Mouse (Mus musculus): ENCODE results near the gene Trim54. TPM values are rescaled to one million over a fixed set of nuclear protein-coding genes. Genes with fewer than 3 reads are reported as not detected.

The Trim54 gene
- polyA plus RNA-seq (2014; fragmentation: Illumina TruSeq; extraction: RNeasy Lipid Tissue Mini Kit (QIAGEN cat#74804); ENCODE audit: low read depth, low replicate concordance) = not detected

GRCm38 (mm10) chr5:31116354-31116753 is at the start of gene Trim54:
TSS of gene Trim54 (plus strand) at chr5:31116712.

GRCm38 (mm10) chr5:31105814-31106335 is 10.6 kb upstream of the Trim54 start, which contains the start of gene Dnajc5g:
TSS of gene Dnajc5g (plus strand) at chr5:31106285.

GRCm38 (mm10) chr5:31108000-31108490 is 8.5 kb upstream of the Trim54 start, which contains the start of gene Slc30a3:
TSS of gene Slc30a3 (minus strand) at chr5:31108237.

DNA sequence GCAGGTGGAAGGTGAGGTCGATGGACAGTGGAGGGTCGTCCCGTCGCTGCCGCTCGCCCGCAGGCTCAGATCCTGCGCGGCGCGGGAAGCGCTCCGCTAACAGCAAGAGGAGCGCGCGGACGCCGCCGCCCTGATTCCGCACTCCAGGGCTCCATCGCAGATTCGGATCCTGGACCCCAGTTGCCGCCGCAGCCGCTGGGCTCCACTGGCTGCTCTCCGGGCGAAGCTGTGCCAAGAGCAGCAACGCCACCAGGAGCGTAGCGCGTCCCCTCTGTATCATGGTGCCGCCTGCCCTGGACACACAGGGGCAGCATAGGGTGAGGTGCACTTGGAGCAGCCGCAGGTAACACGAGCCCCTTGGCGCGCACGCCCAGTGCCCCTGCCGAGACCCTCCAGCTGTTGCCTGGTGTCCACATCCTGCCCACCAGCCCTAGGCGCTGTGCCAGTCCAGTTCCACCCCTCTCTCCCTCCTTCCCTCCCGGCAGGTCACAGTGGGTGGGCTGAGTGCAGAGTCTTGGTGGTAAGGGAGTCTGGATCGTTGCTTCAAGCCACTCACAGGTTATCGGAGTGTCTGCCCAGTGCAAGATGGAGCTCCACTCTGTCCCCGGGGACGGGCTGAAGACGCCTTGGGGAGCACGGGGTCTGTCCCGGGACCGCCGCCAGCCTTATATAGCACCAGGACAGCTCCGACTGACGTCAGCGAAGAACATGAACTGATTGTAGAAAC is 21.9 kb downstream of the Trim54 start, which contains the start of gene Ucn:
Gene Ucn (minus strand): TSS at position 589 of the 727 bp plus-strand sequence.

GRCm38 (mm10) chr5:31154152-31154553 is 37.6 kb downstream of the Trim54 start, which contains the start of gene Mpv17:
TSS of gene Mpv17 (minus strand) at chr5:31154251.

DNA sequence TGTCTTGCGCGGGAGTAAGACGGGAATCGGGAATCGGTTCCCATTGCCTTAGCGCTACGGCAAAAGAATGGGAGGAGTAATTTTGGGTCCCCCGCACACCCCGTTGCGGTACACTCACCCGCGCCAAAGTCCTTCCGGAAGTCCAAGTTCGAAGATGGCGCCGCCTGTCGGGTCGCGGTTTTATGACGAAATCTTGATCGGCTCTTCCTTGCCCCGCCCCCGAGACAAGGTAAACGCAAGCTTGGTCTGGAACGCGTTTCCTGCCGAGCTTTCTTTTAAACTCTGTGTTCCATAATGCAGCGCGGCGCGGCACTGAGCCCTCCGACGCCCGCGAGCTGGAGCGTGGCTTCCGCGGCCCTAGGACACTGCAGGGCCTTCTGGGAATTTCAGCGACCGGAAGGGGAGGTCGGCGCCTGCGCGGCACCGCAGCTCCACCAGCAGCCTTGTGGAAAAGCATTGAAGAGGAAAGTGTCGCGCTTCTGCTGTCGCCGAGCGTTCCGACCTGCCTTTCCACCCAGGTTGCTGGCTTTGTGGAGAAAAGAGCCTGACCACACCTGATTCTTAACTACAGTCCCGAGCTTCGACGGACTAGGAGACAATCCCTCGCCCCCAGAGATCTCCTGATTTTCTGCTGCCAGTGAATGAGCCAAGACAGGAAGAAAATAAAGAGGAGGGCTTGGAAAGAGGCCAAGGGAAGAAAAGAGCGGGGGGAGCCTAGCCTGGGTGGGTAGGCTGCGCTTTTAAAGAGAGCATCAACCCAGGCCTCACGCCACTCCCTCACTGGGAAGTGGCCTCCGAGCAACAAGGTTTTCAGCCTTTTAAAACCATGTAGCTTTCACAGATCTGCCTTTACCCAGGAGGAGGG is 63.5 kb downstream of the Trim54 start, which contains the start of the genes Gm29609 and Gtf3c2:
Gene Gm29609 (minus strand): TSS at position 146 of the 865 bp plus-strand sequence.
Gene Gtf3c2 (minus strand): TSS at position 379 of the 865 bp plus-strand sequence.

Other genes starting within 250 kb of the Trim54 start
- 16.6 TPM for gene Tmem214, start 248.7 kb upstream of the Trim54 start, polyA plus RNA-seq (2014; fragmentation: Illumina TruSeq; extraction: RNeasy Lipid Tissue Mini Kit (QIAGEN cat#74804); ENCODE audit: low read depth, low replicate concordance)
- 4.6 TPM for gene Agbl5, start 228.0 kb upstream of the Trim54 start, polyA plus RNA-seq (2014; fragmentation: Illumina TruSeq; extraction: RNeasy Lipid Tissue Mini Kit (QIAGEN cat#74804); ENCODE audit: low read depth, low replicate concordance)
- 244 TPM for gene Ost4, start 208.9 kb upstream of the Trim54 start, polyA plus RNA-seq (2014; fragmentation: Illumina TruSeq; extraction: RNeasy Lipid Tissue Mini Kit (QIAGEN cat#74804); ENCODE audit: low read depth, low replicate concordance)
- gene Emilin1, start 203.3 kb upstream of the Trim54 start, polyA plus RNA-seq (2014; fragmentation: Illumina TruSeq; extraction: RNeasy Lipid Tissue Mini Kit (QIAGEN cat#74804); ENCODE audit: low read depth, low replicate concordance) = 0.22 TPM
- not detected for gene Khk, start 195.3 kb upstream of the Trim54 start, polyA plus RNA-seq (2014; fragmentation: Illumina TruSeq; extraction: RNeasy Lipid Tissue Mini Kit (QIAGEN cat#74804); ENCODE audit: low read depth, low replicate concordance)
- 7.3 TPM for gene Cgref1, start 171.1 kb upstream of the Trim54 start, polyA plus RNA-seq (2014; fragmentation: Illumina TruSeq; extraction: RNeasy Lipid Tissue Mini Kit (QIAGEN cat#74804); ENCODE audit: low read depth, low replicate concordance)
- gene Preb, start 156.4 kb upstream of the Trim54 start, polyA plus RNA-seq (2014; fragmentation: Illumina TruSeq; extraction: RNeasy Lipid Tissue Mini Kit (QIAGEN cat#74804); ENCODE audit: low read depth, low replicate concordance) = 28.8 TPM
- 1.1 TPM for gene Tcf23, start 148.1 kb upstream of the Trim54 start, polyA plus RNA-seq (2014; fragmentation: Illumina TruSeq; extraction: RNeasy Lipid Tissue Mini Kit (QIAGEN cat#74804); ENCODE audit: low read depth, low replicate concordance)
- gene Atraid, start 68.4 kb upstream of the Trim54 start, polyA plus RNA-seq (2014; fragmentation: Illumina TruSeq; extraction: RNeasy Lipid Tissue Mini Kit (QIAGEN cat#74804); ENCODE audit: low read depth, low replicate concordance) = 79.4 TPM
- 6.1 TPM for gene Slc5a6, start 67.8 kb upstream of the Trim54 start, polyA plus RNA-seq (2014; fragmentation: Illumina TruSeq; extraction: RNeasy Lipid Tissue Mini Kit (QIAGEN cat#74804); ENCODE audit: low read depth, low replicate concordance)
- gene Cad, start 61.9 kb upstream of the Trim54 start, polyA plus RNA-seq (2014; fragmentation: Illumina TruSeq; extraction: RNeasy Lipid Tissue Mini Kit (QIAGEN cat#74804); ENCODE audit: low read depth, low replicate concordance) = 0.85 TPM
- not detected for gene Dnajc5g, start 10.4 kb upstream of the Trim54 start, polyA plus RNA-seq (2014; fragmentation: Illumina TruSeq; extraction: RNeasy Lipid Tissue Mini Kit (QIAGEN cat#74804); ENCODE audit: low read depth, low replicate concordance)
- not detected for gene Slc30a3, start 8.5 kb upstream of the Trim54 start, polyA plus RNA-seq (2014; fragmentation: Illumina TruSeq; extraction: RNeasy Lipid Tissue Mini Kit (QIAGEN cat#74804); ENCODE audit: low read depth, low replicate concordance)
- not detected for gene Ucn, start 22.1 kb downstream of the Trim54 start, polyA plus RNA-seq (2014; fragmentation: Illumina TruSeq; extraction: RNeasy Lipid Tissue Mini Kit (QIAGEN cat#74804); ENCODE audit: low read depth, low replicate concordance)
- gene Mpv17, start 37.5 kb downstream of the Trim54 start, polyA plus RNA-seq (2014; fragmentation: Illumina TruSeq; extraction: RNeasy Lipid Tissue Mini Kit (QIAGEN cat#74804); ENCODE audit: low read depth, low replicate concordance) = 24.2 TPM
- 0.66 TPM for gene Gm29609, start 63.2 kb downstream of the Trim54 start, polyA plus RNA-seq (2014; fragmentation: Illumina TruSeq; extraction: RNeasy Lipid Tissue Mini Kit (QIAGEN cat#74804); ENCODE audit: low read depth, low replicate concordance)
- 64.0 TPM for gene Gtf3c2, start 63.4 kb downstream of the Trim54 start, polyA plus RNA-seq (2014; fragmentation: Illumina TruSeq; extraction: RNeasy Lipid Tissue Mini Kit (QIAGEN cat#74804); ENCODE audit: low read depth, low replicate concordance)
- gene Snx17, start 76.5 kb downstream of the Trim54 start, polyA plus RNA-seq (2014; fragmentation: Illumina TruSeq; extraction: RNeasy Lipid Tissue Mini Kit (QIAGEN cat#74804); ENCODE audit: low read depth, low replicate concordance) = 38.8 TPM
- 1.8 TPM for gene Eif2b4, start 76.7 kb downstream of the Trim54 start, polyA plus RNA-seq (2014; fragmentation: Illumina TruSeq; extraction: RNeasy Lipid Tissue Mini Kit (QIAGEN cat#74804); ENCODE audit: low read depth, low replicate concordance)
- 1.6 TPM for gene Zfp513, start 85.6 kb downstream of the Trim54 start, polyA plus RNA-seq (2014; fragmentation: Illumina TruSeq; extraction: RNeasy Lipid Tissue Mini Kit (QIAGEN cat#74804); ENCODE audit: low read depth, low replicate concordance)
- 19.8 TPM for gene Ppm1g, start 104.0 kb downstream of the Trim54 start, polyA plus RNA-seq (2014; fragmentation: Illumina TruSeq; extraction: RNeasy Lipid Tissue Mini Kit (QIAGEN cat#74804); ENCODE audit: low read depth, low replicate concordance)
- gene Nrbp1, start 124.2 kb downstream of the Trim54 start, polyA plus RNA-seq (2014; fragmentation: Illumina TruSeq; extraction: RNeasy Lipid Tissue Mini Kit (QIAGEN cat#74804); ENCODE audit: low read depth, low replicate concordance) = 109 TPM
- gene Gm9970, start 124.5 kb downstream of the Trim54 start, polyA plus RNA-seq (2014; fragmentation: Illumina TruSeq; extraction: RNeasy Lipid Tissue Mini Kit (QIAGEN cat#74804); ENCODE audit: low read depth, low replicate concordance) = not detected
- 7.3 TPM for gene Krtcap3, start 135.0 kb downstream of the Trim54 start, polyA plus RNA-seq (2014; fragmentation: Illumina TruSeq; extraction: RNeasy Lipid Tissue Mini Kit (QIAGEN cat#74804); ENCODE audit: low read depth, low replicate concordance)
- gene Ift172, start 174.4 kb downstream of the Trim54 start, polyA plus RNA-seq (2014; fragmentation: Illumina TruSeq; extraction: RNeasy Lipid Tissue Mini Kit (QIAGEN cat#74804); ENCODE audit: low read depth, low replicate concordance) = 11.8 TPM
- 1.7 TPM for gene Fndc4, start 179.4 kb downstream of the Trim54 start, polyA plus RNA-seq (2014; fragmentation: Illumina TruSeq; extraction: RNeasy Lipid Tissue Mini Kit (QIAGEN cat#74804); ENCODE audit: low read depth, low replicate concordance)
- not detected for gene Gckr, start 180.7 kb downstream of the Trim54 start, polyA plus RNA-seq (2014; fragmentation: Illumina TruSeq; extraction: RNeasy Lipid Tissue Mini Kit (QIAGEN cat#74804); ENCODE audit: low read depth, low replicate concordance)